Mouse (Mus musculus) natural killer cell, adult 2 months (primary cell): ENCODE data around the gene Casp14.
"Not testable (repeated sequence)": the region's sequence is repeated elsewhere in the genome, so short reads cannot be mapped to it uniquely, and the experiment has no call there.

Experiments used
- DNase-seq, 2 experiments: peaks; one replicate each; pipeline ENCODE4 v3.0.0; 2022; ENCODE audit warnings: low spot score in 2 of 2

Gene Casp14

DNA sequence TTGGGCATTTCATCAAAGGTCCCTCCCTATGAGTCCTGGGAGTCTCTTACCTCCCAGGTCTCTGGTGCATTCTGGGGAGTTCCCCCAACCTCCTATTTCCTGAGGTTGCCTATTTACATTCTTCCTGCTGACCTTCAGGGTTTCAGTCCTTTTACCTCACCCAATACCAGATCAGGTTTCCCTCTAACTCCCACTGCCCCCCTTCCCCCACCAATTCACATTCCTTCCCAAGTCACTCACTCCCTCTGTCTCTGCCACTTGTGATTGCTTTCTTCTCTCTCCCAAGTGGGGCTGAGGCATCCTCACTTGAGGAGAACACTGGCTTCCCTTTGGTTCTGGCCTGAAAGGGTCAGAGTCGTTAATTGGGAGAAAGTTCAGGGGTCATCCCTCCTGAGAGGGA is 48.0 kb downstream of the Casp14 start:
- not testable (repeated sequence) for DNase-seq

DNA sequence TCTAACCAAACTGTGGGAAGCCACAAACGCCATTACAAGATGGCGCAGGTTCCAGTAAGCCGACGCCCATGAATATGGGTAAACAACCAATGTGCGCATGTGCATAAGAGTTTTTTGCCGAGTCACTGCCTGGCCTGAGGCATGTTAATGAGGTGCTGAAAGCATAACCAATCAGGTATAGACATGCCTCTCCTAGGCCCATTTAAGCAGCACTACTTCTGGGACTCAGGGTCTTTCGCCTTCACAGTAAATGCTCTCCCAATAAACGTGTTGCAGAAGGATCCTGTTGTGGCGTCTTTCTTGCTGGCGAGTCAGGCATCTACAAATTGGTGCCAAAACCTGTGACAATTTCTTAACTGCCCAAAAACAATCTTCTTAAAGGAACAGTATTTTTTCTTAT is 51.4 kb downstream of the Casp14 start:
- DNase-seq: not testable (repeated sequence)

DNA sequence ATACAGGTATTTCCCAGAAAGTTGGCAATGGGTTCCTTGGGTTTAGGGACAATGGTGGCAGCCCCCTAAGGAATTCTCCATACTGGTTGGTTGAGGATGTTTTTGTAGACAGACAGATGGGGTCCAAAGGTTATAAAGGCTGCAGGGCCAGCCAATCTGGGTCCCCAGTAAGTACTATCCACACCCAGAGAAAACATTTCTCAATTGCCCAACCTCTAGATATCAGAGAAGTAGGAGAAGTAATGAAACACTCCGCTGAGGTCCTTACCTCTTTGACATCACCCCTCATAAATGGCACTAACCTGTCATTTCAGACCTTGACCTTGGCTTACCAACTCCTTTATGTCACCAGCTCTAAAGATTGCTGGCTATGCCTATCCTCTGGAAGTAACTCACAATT is 53.5 kb downstream of the Casp14 start:
- DNase-seq: no peak
